Mouse (Mus musculus) lung, embryonic 15.5 days (tissue): ENCODE measurements at regions not wholly inside any gene's neighbourhood (a gene's known extent, or its start where the extent isn't known, plus 50 kb on each side); places are given as distances from the start of the nearest gene placed in this dataset.

ENCODE experiments used
- ATAC-seq: fragments of 200-750 bp; cut with Nextera tagmentation; 2 replicates; pipeline ENCODE4 v1.8.0; 2017; ENCODE audit warnings: moderate number of reproducible peaks, borderline replicate concordance; ENCODE audit not compliant: low FRiP score, low TSS enrichment; ENCODE audit errors: extremely low read depth
- H3K27ac ChIP-seq: fragments of 300-500 bp; sonication (generic); 2 replicates; pipeline ENCODE4 v1.5.1; 2015; ENCODE audit warnings: moderate library complexity, mild to moderate bottlenecking, inconsistent platforms
- H3K27me3 ChIP-seq: fragments of 300-500 bp; sonication (generic); 2 replicates; pipeline ENCODE4 v1.6.1; 2015; ENCODE audit warnings: inconsistent platforms
- H3K36me3 ChIP-seq: fragments of 300-500 bp; sonication (generic); 2 replicates; pipeline ENCODE4 v1.6.1; 2015; ENCODE audit warnings: inconsistent platforms
- H3K4me1 ChIP-seq: fragments of 300-500 bp; sonication (generic); 2 replicates; pipeline ENCODE4 v1.6.1; 2015; ENCODE audit warnings: inconsistent platforms
- H3K4me2 ChIP-seq: fragments of 300-500 bp; sonication (generic); 2 replicates; pipeline ENCODE4 v1.6.1; 2015; ENCODE audit warnings: inconsistent platforms, mild to moderate bottlenecking, moderate library complexity
- H3K4me3 ChIP-seq: fragments of 300-500 bp; sonication (generic); 2 replicates; pipeline ENCODE4 v1.5.1; 2015; ENCODE audit warnings: mild to moderate bottlenecking, inconsistent platforms
- H3K9ac ChIP-seq: fragments of 300-500 bp; sonication (generic); 2 replicates; pipeline ENCODE4 v1.6.1; 2015; ENCODE audit warnings: inconsistent platforms
- H3K9me3 ChIP-seq: fragments of 300-500 bp; sonication (generic); 2 replicates; pipeline ENCODE4 v1.6.1; 2016; ENCODE audit warnings: inconsistent platforms
- WGBS: fragments of 180-500 bp; shearing (Covaris S2); methylation state at CpG from one replicate; pipeline ENCODE4 v1.1.7; 2015; 5-methylcytosine and 5-hydroxymethylcytosine counted together

DNA sequence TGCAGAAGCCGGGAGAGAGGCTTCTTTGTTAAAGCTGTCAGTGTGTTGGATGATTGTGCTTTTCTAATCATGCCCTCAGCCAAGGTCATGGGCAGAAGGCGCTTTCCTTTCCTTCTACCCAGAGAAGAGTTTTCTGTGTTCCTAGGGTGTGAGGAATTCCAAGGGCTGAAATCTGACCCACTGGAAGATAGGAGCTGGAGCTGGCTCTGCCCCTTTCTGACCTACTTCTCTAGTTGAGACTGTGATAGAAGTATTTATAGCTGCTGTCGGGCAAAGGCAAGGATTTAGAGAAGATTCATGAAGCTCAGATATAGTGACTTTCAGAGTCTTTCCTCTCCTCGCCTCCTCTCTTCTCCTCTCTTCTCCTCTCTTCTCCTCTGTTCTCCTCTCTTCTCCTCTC, 238.2 kb downstream of the Nup35 start:
- WGBS: 31% methylated on average over 4 of the region's 4 CpGs
- ATAC-seq: no peak
- H3K4me2 ChIP-seq: no peak overlapping the region

GRCm38 (mm10) chr2:80870046-80870445, 253.0 kb downstream of the Nup35 start:
- Histone ChIP-seq H3K9me3 (no peaks in the 10 kb centered on the region), H3K4me3 (no peak overlapping the region), H3K9ac (no peak overlapping the region), H3K4me1 (no peaks in the 10 kb centered on the region), H3K27me3 (no peaks in the 10 kb centered on the region), H3K27ac (no peak overlapping the region), H3K36me3 (no peaks in the 10 kb centered on the region), H3K4me2 (no peak overlapping the region)
- 66% methylated on average over 8 of the region's 9 CpGs for whole genome bisulfite sequencing
- no peak for ATAC-seq

More for the DNA sequence above, 238.2 kb downstream of the Nup35 start:
- Histone ChIP-seq H3K4me3 (no peak overlapping the region), H3K9me3 (no peaks in the 10 kb centered on the region), H3K4me1 (no peaks in the 10 kb centered on the region), H3K9ac (no peak overlapping the region), H3K27ac (no peak overlapping the region), H3K27me3 (no peaks in the 10 kb centered on the region), H3K36me3 (no peaks in the 10 kb centered on the region)

- Histone ChIP-seq H3K9ac (no peak overlapping the region), H3K27me3 (no peaks in the 10 kb centered on the region), H3K9me3 (no peaks in the 10 kb centered on the region), H3K4me1 (no peaks in the 10 kb centered on the region), H3K27ac (no peak overlapping the region), H3K4me3 (no peak overlapping the region), H3K4me2 (no peak overlapping the region), H3K36me3 (no peaks in the 10 kb centered on the region)
- WGBS: 72% methylated on average over 6 of the region's 6 CpGs
- ATAC-seq: no peak
These were observed 253.4 kb downstream of the Nup35 start for GRCm38 (mm10) chr2:80870458-80870857.

- no peak for ATAC-seq
- Histone ChIP-seq H3K9me3 (no peaks in the 10 kb centered on the region), H3K27ac (no peak overlapping the region), H3K27me3 (no peaks in the 10 kb centered on the region), H3K4me3 (no peak overlapping the region), H3K4me1 (no peaks in the 10 kb centered on the region), H3K36me3 (no peaks in the 10 kb centered on the region), H3K9ac (no peak overlapping the region), H3K4me2 (no peak overlapping the region)
- 85% methylated on average over 6 of the region's 6 CpGs for WGBS
These were observed 254.3 kb downstream of the Nup35 start for GRCm38 (mm10) chr2:80871356-80871755.

- Histone ChIP-seq H3K36me3 (no peaks in the 10 kb centered on the region), H3K27me3 (no peaks in the 10 kb centered on the region), H3K27ac (no peak overlapping the region), H3K4me2 (no peak overlapping the region), H3K9ac (no peak overlapping the region), H3K4me1 (no peaks in the 10 kb centered on the region), H3K9me3 (no peaks in the 10 kb centered on the region), H3K4me3 (no peak overlapping the region)
- 89% methylated on average over 2 of the region's 2 CpGs for WGBS
- no peak for ATAC-seq
These were observed 261.4 kb downstream of the Nup35 start for GRCm38 (mm10) chr2:80878437-80878836.

- no peaks in the 10 kb centered on the region for H3K27me3 ChIP-seq
- H3K36me3 ChIP-seq: no peaks in the 10 kb centered on the region
- H3K4me2 ChIP-seq: no peak overlapping the region
- no peak overlapping the region for H3K4me3 ChIP-seq
- 75% methylated on average over 5 of the region's 5 CpGs for WGBS
- no peak overlapping the region for H3K27ac ChIP-seq
- no peak for ATAC-seq
- H3K9me3 ChIP-seq: no peaks in the 10 kb centered on the region
- H3K9ac ChIP-seq: no peak overlapping the region
- H3K4me1 ChIP-seq: no peaks in the 10 kb centered on the region
These were observed 267.2 kb downstream of the Nup35 start for GRCm38 (mm10) chr2:80884231-80884630.

DNA sequence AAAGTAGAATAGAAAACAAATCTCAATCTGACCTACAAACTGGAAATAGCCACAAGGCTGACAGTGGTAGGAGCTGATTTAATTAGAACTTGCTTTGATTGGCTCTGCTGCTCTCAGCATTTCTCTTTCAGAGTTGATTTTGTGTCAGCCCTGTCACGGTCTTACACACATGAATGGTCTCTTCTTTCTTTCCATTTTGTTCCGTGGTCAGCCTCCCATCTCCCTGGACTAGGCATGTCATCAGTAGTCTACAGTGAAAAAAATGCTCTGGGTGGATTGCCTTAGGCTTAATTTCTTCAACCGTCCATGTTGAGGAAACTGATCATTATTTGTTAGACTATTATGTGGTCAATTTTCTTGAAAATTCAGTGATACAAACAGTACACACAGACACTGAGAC, 285.0 kb downstream of the Nup35 start:
- 72% methylated on average over 3 of the region's 3 CpGs for WGBS
- no peak overlapping the region for H3K4me2 ChIP-seq
- no peaks in the 10 kb centered on the region for H3K9me3 ChIP-seq
- no peak overlapping the region for H3K4me3 ChIP-seq
- H3K27me3 ChIP-seq: no peaks in the 10 kb centered on the region
- no peaks in the 10 kb centered on the region for H3K4me1 ChIP-seq
- ATAC-seq: no peak
- no peaks in the 10 kb centered on the region for H3K36me3 ChIP-seq
- H3K9ac ChIP-seq: no peak overlapping the region
- H3K27ac ChIP-seq: no peak overlapping the region

- no peak overlapping the region for H3K9ac ChIP-seq
- ATAC-seq: no peak
- H3K4me1 ChIP-seq: no peaks in the 10 kb centered on the region
- H3K9me3 ChIP-seq: no peaks in the 10 kb centered on the region
- H3K4me3 ChIP-seq: no peak overlapping the region
- H3K27me3 ChIP-seq: no peaks in the 10 kb centered on the region
- H3K27ac ChIP-seq: no peak overlapping the region
- WGBS: 92% methylated on average over 2 of the region's 2 CpGs
- H3K4me2 ChIP-seq: no peak overlapping the region
- no peaks in the 10 kb centered on the region for H3K36me3 ChIP-seq
These were observed 296.4 kb downstream of the Nup35 start for GRCm38 (mm10) chr2:80913478-80913877.

- no peaks in the 10 kb centered on the region for H3K36me3 ChIP-seq
- WGBS: 65% methylated on average over 3 of the region's 3 CpGs
These were observed 328.5 kb downstream of the Nup35 start for GRCm38 (mm10) chr2:80945521-80945920.

GRCm38 (mm10) chr2:80966766-80967165, 349.7 kb downstream of the Nup35 start:
- Histone ChIP-seq H3K4me2 (no peak overlapping the region), H3K9ac (no peak overlapping the region), H3K36me3 (no peaks in the 10 kb centered on the region), H3K4me3 (no peak overlapping the region), H3K27me3 (no peaks in the 10 kb centered on the region), H3K4me1 (peaks cover 4% of the 10 kb centered on the region), H3K27ac (no peak overlapping the region), H3K9me3 (no peaks in the 10 kb centered on the region)
- ATAC-seq: no peak
- 87% methylated on average over 5 of the region's 5 CpGs for WGBS

More at GRCm38 (mm10) chr2:80945521-80945920, 328.5 kb downstream of the Nup35 start:
- Histone ChIP-seq H3K4me3 (no peak overlapping the region), H3K4me1 (no peaks in the 10 kb centered on the region), H3K9ac (no peak overlapping the region), H3K9me3 (no peaks in the 10 kb centered on the region), H3K27ac (no peak overlapping the region), H3K27me3 (no peaks in the 10 kb centered on the region), H3K4me2 (no peak overlapping the region)
- no peak for ATAC-seq

DNA sequence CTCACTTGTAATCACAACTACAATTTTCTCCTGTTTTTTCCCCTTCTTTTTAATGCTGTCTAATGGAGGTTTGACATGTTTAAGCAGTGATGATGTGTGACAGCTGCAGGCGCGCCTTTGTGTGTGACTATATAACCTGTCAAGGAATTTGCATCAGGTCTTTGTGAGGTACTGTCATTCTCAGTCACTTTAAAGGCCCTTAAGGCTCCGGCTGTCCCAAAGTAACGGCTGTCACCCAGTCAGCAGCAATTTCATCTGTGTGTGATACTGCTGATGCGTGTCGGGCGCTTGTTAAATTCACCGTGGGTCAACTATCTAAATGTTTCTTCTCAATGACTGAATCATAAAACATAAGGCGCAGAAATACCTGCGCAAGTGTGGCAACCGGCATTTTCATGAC, 350.2 kb downstream of the Nup35 start:
- H3K27me3 ChIP-seq: no peaks in the 10 kb centered on the region
- H3K4me2 ChIP-seq: no peak overlapping the region
- H3K9me3 ChIP-seq: no peaks in the 10 kb centered on the region
- no peaks in the 10 kb centered on the region for H3K36me3 ChIP-seq
- ATAC-seq: no peak
- 81% methylated on average over 11 of the region's 11 CpGs for WGBS
- peaks cover 4% of the 10 kb centered on the region for H3K4me1 ChIP-seq
- no peak overlapping the region for H3K27ac ChIP-seq
- H3K4me3 ChIP-seq: no peak overlapping the region
- no peak overlapping the region for H3K9ac ChIP-seq

DNA sequence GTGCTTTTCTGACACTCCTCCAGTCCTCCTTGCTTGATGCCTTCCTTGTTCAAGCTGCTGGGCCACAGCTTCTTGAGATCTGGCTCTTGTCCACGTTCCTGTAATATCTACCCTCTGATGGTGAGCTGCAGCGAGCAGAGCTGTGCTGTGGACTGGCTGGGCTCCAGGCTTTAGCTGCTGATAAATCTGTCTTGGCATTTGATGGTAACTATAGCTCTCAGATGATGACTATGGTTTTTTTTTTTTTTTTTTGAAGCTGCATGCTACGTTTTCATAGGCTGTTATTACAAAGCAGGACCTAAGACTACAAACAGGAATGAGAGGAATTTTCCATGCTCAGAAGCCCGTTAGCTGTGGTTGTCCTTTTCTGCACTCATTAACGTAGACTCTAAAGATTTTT, 352.3 kb downstream of the Nup35 start:
- peak; percentile 96 for ATAC-seq
- no peaks in the 10 kb centered on the region for H3K36me3 ChIP-seq
- no peak overlapping the region for H3K9ac ChIP-seq
- no peak overlapping the region for H3K4me3 ChIP-seq
- no peak overlapping the region for H3K27ac ChIP-seq
- H3K4me1 ChIP-seq: peaks cover 4% of the 10 kb centered on the region
- no peaks in the 10 kb centered on the region for H3K27me3 ChIP-seq
- 19% methylated on average over 5 of the region's 5 CpGs for WGBS
- H3K4me2 ChIP-seq: no peak overlapping the region
- no peaks in the 10 kb centered on the region for H3K9me3 ChIP-seq

DNA sequence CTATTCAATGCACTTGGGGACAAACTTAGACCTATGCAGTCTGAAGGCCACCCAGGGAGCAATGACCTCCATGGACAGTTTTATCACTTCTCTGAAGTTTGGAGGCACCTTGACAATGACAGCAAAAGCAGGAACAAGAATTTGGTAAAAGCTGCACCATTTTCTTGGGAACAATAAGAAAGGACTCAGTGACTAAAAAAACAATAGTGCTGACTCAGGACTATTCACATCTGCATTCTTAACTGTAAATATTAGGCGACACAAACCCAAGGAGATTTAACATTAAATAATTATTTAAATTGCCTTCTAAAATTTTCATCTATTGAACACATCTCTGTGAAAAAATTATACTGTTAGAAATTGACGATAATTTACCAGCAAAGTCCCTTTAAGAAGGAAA, 356.2 kb downstream of the Nup35 start:
- no peak overlapping the region for H3K4me3 ChIP-seq
- peaks cover 4% of the 10 kb centered on the region for H3K4me1 ChIP-seq
- H3K36me3 ChIP-seq: no peaks in the 10 kb centered on the region
- no peak for ATAC-seq
- 71% methylated on average over 2 of the region's 2 CpGs for WGBS
- H3K4me2 ChIP-seq: no peak overlapping the region
- H3K9ac ChIP-seq: no peak overlapping the region
- H3K9me3 ChIP-seq: no peaks in the 10 kb centered on the region
- no peak overlapping the region for H3K27ac ChIP-seq
- no peaks in the 10 kb centered on the region for H3K27me3 ChIP-seq
